Mouse (Mus musculus) intestine, postnatal 0 days (tissue): ENCODE measurements around the gene Cnp. TPM values are rescaled to one million over a fixed set of nuclear protein-coding genes. Genes with fewer than 3 reads are reported as not detected.

ENCODE experiments used
- ATAC-seq: fragments of 200-750 bp; cut with Nextera tagmentation; 2 replicates; pipeline ENCODE4 v1.8.0; 2017; ENCODE audit warnings: mild to moderate bottlenecking, moderate TSS enrichment, moderate library complexity
- H3K27ac ChIP-seq: fragments of 300-500 bp; sonication (generic); 2 replicates; pipeline ENCODE4 v1.5.1; 2014; ENCODE audit warnings: mild to moderate bottlenecking, low read depth, low read length, moderate library complexity
- H3K27me3 ChIP-seq: fragments of 300-500 bp; sonication (generic); replicated peaks from 2 replicates; pipeline ENCODE4 v1.6.1; 2014; ENCODE audit warnings: low read length, mixed read lengths; ENCODE audit not compliant: control insufficient read depth, insufficient read depth
- H3K36me3 ChIP-seq: fragments of 300-500 bp; sonication (generic); 2 replicates; pipeline ENCODE4 v1.6.1; 2014; ENCODE audit warnings: mild to moderate bottlenecking, moderate library complexity; ENCODE audit not compliant: control insufficient read depth, insufficient read depth
- H3K4me1 ChIP-seq: fragments of 300-500 bp; sonication (generic); replicated peaks from 2 replicates; pipeline ENCODE4 v1.6.1; 2014; ENCODE audit warnings: antibody characterized with exemption, low read length, mixed read lengths; ENCODE audit not compliant: control insufficient read depth, insufficient read depth
- H3K4me2 ChIP-seq: fragments of 300-500 bp; sonication (generic); replicated peaks from 2 replicates; pipeline ENCODE4 v1.6.1; 2014; ENCODE audit warnings: low read depth, mild to moderate bottlenecking, moderate library complexity
- H3K4me3 ChIP-seq: fragments of 300-500 bp; sonication (generic); 2 replicates; pipeline ENCODE4 v1.5.1; 2014; ENCODE audit warnings: low read depth, low read length
- H3K9ac ChIP-seq: fragments of 300-500 bp; sonication (generic); 2 replicates; pipeline ENCODE4 v1.6.1; 2014; ENCODE audit warnings: mild to moderate bottlenecking, low read depth, low read length
- H3K9me3 ChIP-seq: fragments of 300-500 bp; sonication (generic); 2 replicates; pipeline ENCODE4 v1.6.1; 2016; ENCODE audit warnings: mixed run types; ENCODE audit not compliant: control insufficient read depth
- CTCF ChIP-seq: sonication (generic); IDR thresholded peaks from 2 replicates; pipeline ENCODE4 v1.5.1; 2016; ENCODE audit warnings: low read depth, mild to moderate bottlenecking, control low read depth, antibody characterized with exemption, moderate library complexity
- WGBS: fragments of 180-500 bp; shearing (Covaris S2); extraction: QIAGEN DNeasy Blood & Tissue Kit; methylation state at CpG from one replicate; pipeline ENCODE4 v1.1.7; 2014; 5-methylcytosine and 5-hydroxymethylcytosine counted together
- polyA plus RNA-seq: library from polyadenylated mRNA; unstranded; fragments of >200 nt; fragmentation: Nextera tagmentation; extraction: Ambion mirVana; gene quantifications from 2 replicates; pipeline ENCODE4 v1.2.1, GENCODE M21; 2015

The Cnp gene
- polyA plus RNA-seq, 1 experiment from 2014 or later, result 15.6 TPM

DNA sequence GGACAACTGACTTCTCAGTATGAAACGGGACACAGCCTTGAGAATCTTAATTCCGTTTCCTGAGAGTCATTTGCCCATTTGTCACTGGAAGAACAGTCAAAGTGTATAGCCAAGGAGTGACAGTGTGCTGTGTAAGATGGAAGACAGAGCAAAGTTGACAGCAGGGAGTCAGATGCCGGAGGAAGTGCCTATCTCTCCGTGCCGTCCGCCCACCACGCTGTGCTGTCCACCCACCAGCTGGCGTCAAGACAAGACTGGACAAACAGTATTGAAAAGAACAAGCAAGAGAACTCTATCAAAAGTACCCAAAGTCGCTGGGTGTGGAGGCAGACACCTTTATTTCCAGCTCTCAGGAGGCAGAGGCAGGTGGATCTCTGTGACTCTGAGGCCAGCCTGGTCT, 28.5 kb downstream of the Cnp start:
- Histone ChIP-seq H3K4me1 (no peaks in the 10 kb centered on the region), H3K4me2 (no peak overlapping the region), H3K4me3 (no peak overlapping the region), H3K9ac (no peak overlapping the region), H3K27me3 (no peaks in the 10 kb centered on the region), H3K9me3 (no peaks in the 10 kb centered on the region), H3K27ac (no peak overlapping the region), H3K36me3 (peaks cover 36% of the 10 kb centered on the region)
- TF ChIP-seq CTCF, result no peak
- no peak for ATAC-seq
- 82% methylated on average over 9 of the region's 9 CpGs for WGBS

DNA sequence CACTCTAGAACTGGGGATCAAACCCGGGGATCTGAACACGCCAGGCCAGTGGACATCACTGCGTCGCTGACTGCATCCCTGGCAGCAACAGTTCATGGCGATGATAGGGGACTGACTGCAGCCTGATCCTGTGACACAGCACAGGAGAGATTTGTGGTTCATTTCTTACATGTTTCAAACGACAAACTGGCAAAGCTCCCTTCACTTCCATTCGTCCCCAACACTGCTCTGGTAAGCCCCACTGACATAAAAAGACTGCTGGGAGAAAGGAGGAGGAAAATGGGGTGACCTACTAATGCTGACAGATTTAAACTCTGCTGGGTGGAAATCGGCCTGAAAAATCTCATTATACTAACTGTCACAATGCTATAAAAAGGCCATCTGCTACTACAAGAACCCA, 29.1 kb downstream of the Cnp start:
- Histone ChIP-seq H3K9me3 (no peaks in the 10 kb centered on the region), H3K9ac (no peak overlapping the region), H3K4me2 (no peak overlapping the region), H3K4me3 (no peak overlapping the region), H3K4me1 (no peaks in the 10 kb centered on the region), H3K27me3 (no peaks in the 10 kb centered on the region), H3K27ac (no peak overlapping the region), H3K36me3 (peaks cover 29% of the 10 kb centered on the region)
- no peak for ATAC-seq
- TF ChIP-seq CTCF, result no peak
- 81% methylated on average over 8 of the region's 8 CpGs for WGBS

DNA sequence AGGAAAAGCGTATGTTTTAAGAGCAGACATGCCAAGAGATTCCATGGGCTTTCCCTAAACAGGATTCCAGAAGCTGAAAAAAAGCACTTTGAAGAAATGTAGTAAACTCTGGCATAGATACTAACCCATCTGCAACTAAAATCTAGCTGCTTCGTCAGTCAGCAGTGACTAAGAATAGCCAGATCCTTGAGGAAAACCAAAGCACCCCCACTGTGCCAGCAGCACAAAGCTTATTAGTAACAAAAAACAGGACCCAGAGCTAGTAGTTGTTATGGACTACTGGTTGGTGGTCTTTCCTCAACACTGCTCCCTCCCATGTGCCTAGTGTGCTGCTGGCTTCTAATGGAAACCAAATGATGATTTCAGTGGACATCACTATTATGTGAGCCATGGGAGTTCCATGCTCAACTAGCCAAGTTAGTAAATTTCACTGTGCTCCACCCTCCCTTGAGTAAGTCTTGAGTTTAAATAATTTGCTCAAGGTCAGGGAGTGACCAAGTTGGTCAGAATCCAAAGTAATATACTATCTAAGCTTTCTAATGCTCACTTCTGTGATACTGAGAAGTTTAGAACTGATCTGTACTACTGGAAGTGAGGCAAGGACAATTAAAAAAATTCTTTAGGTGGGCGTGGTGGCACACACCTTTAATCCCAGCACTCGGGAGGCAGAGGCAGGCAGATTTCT, 29.8 kb downstream of the Cnp start:
- no peak for TF ChIP-seq CTCF
- H3K4me1 ChIP-seq, result no peaks in the 10 kb centered on the region
- H3K36me3 ChIP-seq, result peaks cover 23% of the 10 kb centered on the region
- no peak overlapping the region for H3K4me3 ChIP-seq
- no peak overlapping the region for H3K9ac ChIP-seq
- H3K9me3 ChIP-seq, result no peaks in the 10 kb centered on the region
- no peaks in the 10 kb centered on the region for H3K27me3 ChIP-seq
- H3K27ac ChIP-seq, result no peak overlapping the region
- 78% methylated on average over 4 of the region's 4 CpGs for WGBS
- no peak for ATAC-seq
- H3K4me2 ChIP-seq, result no peak overlapping the region

DNA sequence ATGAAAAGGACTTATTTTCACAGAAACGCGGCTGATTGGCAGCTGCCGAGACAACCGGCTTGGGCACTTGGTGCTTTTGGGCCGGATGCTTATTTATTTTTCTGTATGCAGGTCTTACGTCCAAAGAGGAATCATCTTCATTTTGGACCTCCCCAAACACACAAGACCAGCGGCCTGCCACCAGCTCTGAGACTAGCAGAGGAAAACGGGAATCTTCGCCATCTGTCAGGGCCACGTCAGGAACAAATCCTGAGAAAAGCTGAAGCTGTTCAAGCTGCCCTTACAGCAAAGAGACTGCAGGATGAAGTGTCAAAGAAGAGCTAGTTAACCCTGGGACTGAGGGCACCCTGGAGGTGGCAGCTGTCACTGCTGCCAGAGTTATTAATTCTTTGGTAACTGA, 30.7 kb downstream of the Cnp start:
- ATAC-seq, result no peak
- Histone ChIP-seq H3K9ac (no peak overlapping the region), H3K9me3 (no peaks in the 10 kb centered on the region), H3K4me1 (no peaks in the 10 kb centered on the region), H3K27me3 (no peaks in the 10 kb centered on the region), H3K4me2 (no peak overlapping the region), H3K27ac (no peak overlapping the region), H3K36me3 (peaks cover 13% of the 10 kb centered on the region; the same call in 1 of the 2 replicates), H3K4me3 (no peak overlapping the region)
- TF ChIP-seq CTCF, result no peak
- WGBS, result 88% methylated on average over 10 of the region's 10 CpGs

DNA sequence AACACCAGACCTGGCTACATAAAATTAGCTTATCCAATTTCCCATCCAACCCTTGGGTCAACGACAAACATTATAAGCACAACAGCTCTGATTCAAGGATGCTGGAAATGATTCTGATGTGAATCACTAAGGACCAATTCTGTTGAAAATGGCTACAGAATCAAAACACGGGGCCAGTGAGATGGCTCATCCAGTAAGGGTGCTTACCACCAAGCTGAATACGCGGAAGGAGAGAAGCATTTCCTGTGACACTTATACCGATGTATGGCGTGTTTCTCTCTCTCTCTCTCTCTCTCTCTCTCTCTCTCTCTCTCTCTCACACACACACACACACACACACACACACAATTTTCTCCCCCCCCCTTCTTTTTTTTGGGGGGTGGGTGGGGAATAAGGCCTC, 32.4 kb downstream of the Cnp start:
- Histone ChIP-seq H3K9me3 (no peaks in the 10 kb centered on the region), H3K4me2 (no peak overlapping the region), H3K36me3 (peaks cover 12% of the 10 kb centered on the region; the same call in 1 of the 2 replicates), H3K27ac (no peak overlapping the region), H3K9ac (no peak overlapping the region), H3K4me1 (no peaks in the 10 kb centered on the region), H3K4me3 (no peak overlapping the region), H3K27me3 (no peaks in the 10 kb centered on the region)
- TF ChIP-seq CTCF, result no peak
- no peak for ATAC-seq
- WGBS, result 87% methylated on average over 6 of the region's 6 CpGs

DNA sequence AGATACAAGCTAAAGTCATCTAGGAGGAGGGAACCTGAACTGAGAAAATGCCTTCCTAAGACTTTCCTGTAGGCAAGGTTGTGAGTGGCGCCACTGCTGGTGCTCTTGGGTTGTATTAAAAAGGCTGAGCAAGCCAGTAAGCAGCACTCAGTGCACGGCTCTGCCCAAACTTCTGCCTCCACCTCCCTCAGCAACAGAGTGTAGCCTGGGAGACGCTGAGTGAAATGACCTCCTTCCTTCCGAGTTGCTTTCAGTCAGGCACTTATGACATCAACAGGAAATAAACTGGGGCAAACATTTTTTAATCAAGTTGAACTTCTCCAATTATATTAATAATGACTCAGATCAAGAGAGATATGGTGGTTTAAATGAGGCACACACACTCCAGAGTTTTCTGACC, 34.1 kb downstream of the Cnp start:
- H3K27me3 ChIP-seq, result no peaks in the 10 kb centered on the region
- no peak for ATAC-seq
- H3K4me3 ChIP-seq, result no peak overlapping the region
- H3K27ac ChIP-seq, result no peak overlapping the region
- no peaks in the 10 kb centered on the region for H3K9me3 ChIP-seq
- no peak for TF ChIP-seq CTCF
- H3K9ac ChIP-seq, result no peak overlapping the region
- H3K36me3 ChIP-seq, result peaks cover 7% of the 10 kb centered on the region; the same call in 1 of the 2 replicates
- H3K4me1 ChIP-seq, result no peaks in the 10 kb centered on the region
- WGBS, result 60% methylated on average over 4 of the region's 4 CpGs
- no peak overlapping the region for H3K4me2 ChIP-seq
